In genomic region chr13:111943392-111944088, GRCm38 (mm10) we compare ENCODE assay signal across 12 mouse cellular contexts.
DNase-seq lines count a peak whose midpoint lies in the region; ATAC-seq and TF ChIP-seq lines count a peak whose summit lies in the region.
"Had no signal": no experiment of that assay in that cellular context is flagged by ENCODE, and none has a peak within 500 bp of the region (broad histone marks: within the 10 kb centered on the region; RNA-seq: fewer than 3 reads in every experiment).

No protein-coding gene starts in this region.

- H3K9ac ChIP-seq in intestine, embryonic 16.5 days (ENCODE audit: low read depth, low read length), result no peak overlapping the region
- no peak overlapping the region for H3K9ac ChIP-seq in intestine, postnatal 0 days (ENCODE audit: low read depth, low read length)
- H3K9ac ChIP-seq in hindbrain, embryonic 16.5 days (ENCODE audit: low read depth, low read length), result no peak overlapping the region
- no peak overlapping the region for H3K9ac ChIP-seq in stomach, postnatal 0 days (ENCODE audit: low read length)
- H3K9ac ChIP-seq: heart, embryonic 12.5 days had no signal

- 0 out of 2 replicates have a peak overlapping the region, but pooled peaks have one; percentile 6 for H3K27ac ChIP-seq in intestine, embryonic 16.5 days (ENCODE audit: low read length)
- no peak overlapping the region for H3K27ac ChIP-seq in intestine, postnatal 0 days (ENCODE audit: low read depth, low read length)
- H3K27ac ChIP-seq in hindbrain, embryonic 16.5 days (ENCODE audit: low read depth, low read length), result peak overlapping the region; percentile 64; the same call in 1 of the 2 replicates
- H3K27ac ChIP-seq in stomach, postnatal 0 days (replicated peaks), result no peak overlapping the region

- H3K4me2 ChIP-seq in intestine, embryonic 16.5 days (ENCODE audit: low read depth, low read length), result no peak overlapping the region
- H3K4me2 ChIP-seq in intestine, postnatal 0 days (replicated peaks; ENCODE audit: low read depth), result no peak overlapping the region
- H3K4me2 ChIP-seq in hindbrain, embryonic 16.5 days (ENCODE audit: low read length), result no peak overlapping the region
- H3K4me2 ChIP-seq in stomach, postnatal 0 days (replicated peaks; ENCODE audit: low read depth), result no peak overlapping the region
- H3K4me2 ChIP-seq: heart, embryonic 12.5 days had no signal

- no peaks in the 10 kb centered on the region; the same call in 1 of the 2 replicates for H3K4me1 ChIP-seq in intestine, embryonic 16.5 days (ENCODE audit: control insufficient read depth, insufficient read depth, low read length)
- no peaks in the 10 kb centered on the region for H3K4me1 ChIP-seq in intestine, postnatal 0 days (replicated peaks; ENCODE audit: control insufficient read depth, insufficient read depth, low read length)
- H3K4me1 ChIP-seq in hindbrain, embryonic 16.5 days (ENCODE audit: control insufficient read depth, insufficient read depth, low read depth, low read length), result peaks cover 8% of the 10 kb centered on the region
- peaks cover 3% of the 10 kb centered on the region; the same call in 1 of the 2 replicates for H3K4me1 ChIP-seq in stomach, postnatal 0 days (replicated peaks; ENCODE audit: control insufficient read depth, insufficient read depth)

- no peak for ATAC-seq in intestine, embryonic 16.5 days
- no peak for ATAC-seq in intestine, postnatal 0 days
- peak; percentile 8; the same call in 1 of the 2 replicates for ATAC-seq in hindbrain, embryonic 16.5 days
- no peak for ATAC-seq in stomach, postnatal 0 days (ENCODE audit: low FRiP score, low TSS enrichment)
- ATAC-seq: inflammation-experienced regulatory T-cells, adult 6 months had no signal

- no peak for TF ChIP-seq EP300 in stomach, postnatal 0 days (optimal IDR thresholded peaks at IDR 0.05)

- WGBS in intestine, embryonic 16.5 days, result 62% methylated on average over 15 of the region's 15 CpGs
- WGBS in intestine, postnatal 0 days, result 67% methylated on average over 15 of the region's 15 CpGs
- 48% methylated on average over 15 of the region's 15 CpGs for WGBS in hindbrain, embryonic 16.5 days
- WGBS in stomach, postnatal 0 days, result 60% methylated on average over 15 of the region's 15 CpGs

- H3K27me3 ChIP-seq in intestine, embryonic 16.5 days (replicated peaks; ENCODE audit: control insufficient read depth, insufficient read depth, low read length), result no peaks in the 10 kb centered on the region
- no peaks in the 10 kb centered on the region for H3K27me3 ChIP-seq in intestine, postnatal 0 days (replicated peaks; ENCODE audit: control insufficient read depth, insufficient read depth, low read length)
- no peaks in the 10 kb centered on the region for H3K27me3 ChIP-seq in hindbrain, embryonic 16.5 days (replicated peaks; ENCODE audit: control insufficient read depth, insufficient read depth, low read length)
- no peaks in the 10 kb centered on the region for H3K27me3 ChIP-seq in stomach, postnatal 0 days (ENCODE audit: control insufficient read depth, insufficient read depth, low read length)
- H3K27me3 ChIP-seq: heart, embryonic 12.5 days had no signal

- no peak for TF ChIP-seq CTCF in intestine, postnatal 0 days (IDR thresholded peaks at IDR 0.05; ENCODE audit: low read depth)
- TF ChIP-seq CTCF in stomach, postnatal 0 days (IDR thresholded peaks at IDR 0.05; ENCODE audit: low read depth), result no peak

- H3K36me3 ChIP-seq in intestine, embryonic 16.5 days (ENCODE audit: control insufficient read depth, insufficient read depth, low read length), result no peaks in the 10 kb centered on the region
- H3K36me3 ChIP-seq in intestine, postnatal 0 days (ENCODE audit: control insufficient read depth, insufficient read depth), result no peaks in the 10 kb centered on the region
- no peaks in the 10 kb centered on the region for H3K36me3 ChIP-seq in hindbrain, embryonic 16.5 days (ENCODE audit: control insufficient read depth, insufficient read depth, low read length)
- H3K36me3 ChIP-seq in stomach, postnatal 0 days (ENCODE audit: control insufficient read depth, insufficient read depth, low read length), result no peaks in the 10 kb centered on the region
- H3K36me3 ChIP-seq: G1E; heart, embryonic 12.5 days had no signal

- no peaks in the 10 kb centered on the region for H3K9me3 ChIP-seq in intestine, embryonic 16.5 days (ENCODE audit: control insufficient read depth, low read length)
- no peaks in the 10 kb centered on the region for H3K9me3 ChIP-seq in intestine, postnatal 0 days (ENCODE audit: control insufficient read depth)
- H3K9me3 ChIP-seq in hindbrain, embryonic 16.5 days (ENCODE audit: control insufficient read depth, low read length), result no peaks in the 10 kb centered on the region
- no peaks in the 10 kb centered on the region for H3K9me3 ChIP-seq in stomach, postnatal 0 days (ENCODE audit: control insufficient read depth, low read length)
- H3K9me3 ChIP-seq: G1E; heart, embryonic 12.5 days had no signal

- H3K4me3 ChIP-seq in intestine, embryonic 16.5 days (ENCODE audit: low read length), result no peak overlapping the region
- no peak overlapping the region for H3K4me3 ChIP-seq in intestine, postnatal 0 days (ENCODE audit: low read depth, low read length)
- H3K4me3 ChIP-seq in hindbrain, embryonic 16.5 days (ENCODE audit: low read length), result no peak overlapping the region
- no peak overlapping the region for H3K4me3 ChIP-seq in stomach, postnatal 0 days (ENCODE audit: low read depth, low read length)
- H3K4me3 ChIP-seq: heart, embryonic 12.5 days; layer of hippocampus, adult 2 months had no signal

- DNase-seq in adrenal gland, adult (ENCODE audit: inconsistent age in 2 of 2, low spot score in 1 of 2), result peak; percentile 46 to 74
- no peak for DNase-seq in adrenal gland, adult 8-10 months
- peak; percentile 41 for DNase-seq in adrenal gland, postnatal 10 days
- no peak for DNase-seq in gastrocnemius, postnatal 4 days (ENCODE audit: low spot score in 2 of 2)
- DNase-seq in stomach, postnatal 0 days (ENCODE audit: low spot score), result no peak

Comparison
In these comparisons a context has a peak if more than half of its experiments do, and no peak if none do; other contexts are left out.
1. DNase-seq: peak in adrenal gland, adult (2 of 2) and adrenal gland, postnatal 10 days (single experiment); none in adrenal gland, adult 8-10 months (single experiment), gastrocnemius, postnatal 4 days (0 of 2) and stomach, postnatal 0 days (single experiment).
2. H3K27ac ChIP-seq: peak in intestine, embryonic 16.5 days (single experiment) and hindbrain, embryonic 16.5 days (single experiment); none in intestine, postnatal 0 days (single experiment) and stomach, postnatal 0 days (single experiment).